Mouse (Mus musculus): ENCODE results near the gene Dtx4.

The Dtx4 gene

DNA sequence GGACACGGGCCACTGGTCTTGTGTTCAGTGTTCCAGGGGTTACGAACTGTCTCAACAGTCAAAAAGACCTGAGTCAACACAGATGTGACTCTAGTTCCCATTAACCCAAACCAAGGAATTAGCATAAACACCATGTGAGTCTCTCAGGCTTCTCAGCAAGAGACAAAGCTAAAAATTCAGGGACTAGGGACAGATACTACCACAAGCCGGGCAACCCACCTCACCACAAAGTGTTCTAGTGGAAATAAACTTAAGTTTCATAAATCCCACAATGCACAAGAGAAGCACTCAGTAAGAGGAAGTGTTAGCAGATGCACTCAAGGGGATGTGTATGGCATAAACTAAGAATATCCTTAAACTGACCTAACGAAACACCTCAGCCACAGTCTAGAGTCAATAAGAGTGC lies 66.2 kb downstream of the Dtx4 start:
- in situ Hi-C loops (cut with MboI, MseI), result no loop called here

DNA sequence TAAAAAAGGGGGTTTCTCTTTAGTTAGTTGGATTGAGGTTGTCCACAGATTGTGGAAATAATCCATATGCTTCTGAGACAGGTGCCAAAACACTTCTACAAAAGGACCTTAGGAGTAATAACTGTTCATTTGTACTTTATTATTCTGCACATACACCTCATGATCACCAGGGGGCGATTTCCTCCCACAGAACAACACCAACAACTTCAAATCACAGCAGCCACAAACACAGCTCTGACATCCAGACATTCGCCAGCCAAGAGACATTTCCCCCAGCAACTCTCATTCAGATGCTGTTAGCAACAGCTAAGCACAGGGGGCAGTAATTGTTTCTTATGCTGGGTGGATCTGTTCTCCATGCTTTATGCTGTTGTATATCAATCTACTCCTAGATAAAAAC lies 68.2 kb downstream of the Dtx4 start:
- in situ Hi-C loops (cut with MboI, MseI), result no loop called here

DNA sequence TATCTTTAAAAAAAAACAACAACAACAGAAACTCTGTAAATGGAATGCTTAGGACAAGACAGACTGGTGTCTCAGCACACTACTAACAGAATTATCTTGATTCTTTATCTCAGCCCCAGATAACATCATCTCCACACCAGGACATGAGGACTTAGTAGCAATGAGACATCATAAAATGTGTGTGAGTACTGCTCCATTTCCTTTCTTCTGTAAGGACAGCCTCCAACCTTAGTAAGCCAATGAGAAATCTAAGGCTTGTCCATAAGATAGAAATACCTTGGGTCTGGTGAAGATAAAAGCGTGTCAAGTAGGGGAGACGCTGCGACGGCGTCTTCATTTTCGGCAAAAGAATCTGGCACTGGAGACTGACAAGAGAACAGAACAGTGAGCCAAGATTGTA lies 73.6 kb downstream of the Dtx4 start, which contains the start of gene Pfpl:
TSS of gene Pfpl (plus strand) at position 301 of the 400 bp plus-strand sequence.
- in situ Hi-C loops (cut with MboI, MseI), result no loop called here

DNA sequence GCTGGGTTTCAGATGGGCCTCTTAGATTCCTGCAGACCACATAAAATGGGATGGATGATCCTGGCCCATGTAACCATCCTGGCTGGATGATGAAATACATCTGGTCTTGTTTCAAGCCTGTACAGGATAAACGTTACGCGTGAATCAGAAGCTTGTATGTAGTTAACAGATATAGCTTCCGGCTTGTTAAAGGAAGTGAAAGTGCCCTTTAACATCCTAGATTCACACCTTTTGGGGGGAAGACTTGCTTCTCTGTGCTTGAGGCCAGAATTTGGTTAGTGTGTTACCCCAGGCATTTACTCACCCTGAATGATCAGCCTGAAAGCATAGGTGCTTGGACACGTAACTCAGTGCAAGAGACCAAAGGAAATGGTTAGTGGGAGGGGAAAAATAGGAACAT lies 74.2 kb downstream of the Dtx4 start:
- in situ Hi-C loops (cut with MboI, MseI), result no loop called here

DNA sequence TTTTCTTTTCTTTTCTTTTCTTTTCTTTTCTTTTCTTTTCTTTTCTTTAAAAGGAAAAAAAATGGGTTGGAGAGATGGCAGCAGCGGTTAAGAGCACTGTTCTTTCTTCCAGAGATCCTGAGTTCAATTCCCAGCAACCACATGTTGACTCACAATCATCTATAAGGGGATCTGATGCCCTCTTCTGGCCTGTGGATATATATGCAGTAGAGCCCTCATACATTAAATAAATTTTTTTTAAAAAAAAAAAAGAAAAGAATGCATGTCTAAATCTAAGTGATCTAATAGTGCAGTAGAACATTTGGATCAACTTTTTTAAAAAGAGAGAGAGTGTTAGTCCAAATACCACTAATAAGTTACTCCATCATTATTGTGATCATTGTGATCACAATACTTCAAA lies 79.6 kb downstream of the Dtx4 start:
- in situ Hi-C loops (cut with MboI, MseI), result loop anchor here (25.0 kb wide), 2 partner anchors 284 to 534 kb away; partner anchors contain the start of genes Olfr1419 (in 1 of the 2) and Olfr1420 (in 1 of the 2)

GRCm38 (mm10) chr19:12420555-12420954 lies 80.7 kb downstream of the Dtx4 start:
- in situ Hi-C loops (cut with MboI, MseI), result loop anchor here (25.0 kb wide), 2 partner anchors 283 to 533 kb away; partner anchors contain the start of genes Olfr1419 (in 1 of the 2) and Olfr1420 (in 1 of the 2)

- in situ Hi-C loops (cut with MboI, MseI), result loop anchor here (10.0 to 25.0 kb wide), 3 partner anchors 281 to 926 kb away; partner anchors contain the start of genes Olfr1419 (in 1 of the 2) and Olfr1420 (in 1 of the 2)
Observed at GRCm38 (mm10) chr19:12418312-12418711, 82.9 kb downstream of the Dtx4 start.

- in situ Hi-C loops (cut with MboI, MseI), result loop anchor here (10.0 to 25.0 kb wide), 3 partner anchors 280 to 927 kb away; partner anchors contain the start of genes Olfr1419 (in 1 of the 2) and Olfr1420 (in 1 of the 2)
Observed at GRCm38 (mm10) chr19:12417361-12417760, 83.9 kb downstream of the Dtx4 start, which contains the start of gene Olfr1441. Gene Olfr1441 (plus strand): TSS chr19:12417433.
